Mouse (Mus musculus) megakaryocyte-erythroid progenitor cell, adult 5 weeks (primary cell): ENCODE measurements around the gene Prrt2. TPM values are rescaled to one million over a fixed set of nuclear protein-coding genes. Genes with fewer than 3 reads are reported as not detected.

Experiments
- polyA plus RNA-seq: library from polyadenylated mRNA; stranded (reverse); fragments of >175 nt; gene quantifications from 2 replicates; pipeline ENCODE4 v1.2.3, GENCODE M21; 2012

The Prrt2 gene
- 0.61 and 0.66 TPM in 2 replicates for polyA plus RNA-seq

GRCm38 (mm10) chr7:127020901-127021562, at the start of gene Prrt2, which contains the start of gene Gm42742:
Gene Prrt2, minus strand, starts transcription at chr7:127021211.
Gene Gm42742, minus strand, starts transcription at chr7:127021097.

DNA sequence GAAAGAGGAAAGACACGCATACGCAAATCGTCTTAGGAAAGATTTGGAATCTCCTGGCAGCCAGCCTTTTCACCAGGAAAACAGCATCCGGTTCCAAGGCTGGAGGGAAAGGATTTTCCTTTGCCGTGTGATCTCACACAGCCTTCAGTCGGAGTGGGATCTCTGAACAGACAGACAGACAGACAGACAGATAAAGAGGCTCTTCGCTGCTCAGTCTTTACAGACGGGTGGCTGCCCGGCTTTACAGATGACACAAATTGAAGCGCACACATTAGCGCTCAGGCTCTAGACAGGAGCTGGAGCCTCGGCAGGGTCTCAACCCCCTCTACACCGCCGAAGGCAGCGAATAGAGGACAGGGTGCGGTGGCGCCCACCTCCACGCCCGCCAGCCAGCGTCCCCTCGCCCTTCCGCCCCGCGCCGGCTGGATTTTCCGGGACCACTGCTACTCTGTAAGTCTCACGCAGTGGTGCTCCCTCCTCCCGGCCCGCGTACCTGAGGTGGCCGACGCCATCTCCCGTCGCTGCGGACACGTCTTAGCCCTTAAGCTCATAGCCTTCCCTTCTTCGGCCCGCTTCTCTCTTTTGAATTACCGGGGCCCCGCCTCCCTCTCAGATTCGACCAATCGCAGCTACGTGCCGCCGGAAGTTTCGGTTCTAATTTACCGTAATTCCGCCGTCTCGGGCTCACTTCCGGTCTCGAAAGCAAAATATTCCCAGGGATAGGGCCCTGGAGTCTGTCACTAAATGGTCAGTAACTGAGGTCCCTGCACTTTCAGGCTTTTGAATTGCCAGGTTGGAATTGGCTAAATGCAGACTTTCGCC, 21.1 kb upstream of the Prrt2 start, which contains the start of gene Kif22:
TSS of gene Kif22 (minus strand) at position 621 of the 822 bp plus-strand sequence.

DNA sequence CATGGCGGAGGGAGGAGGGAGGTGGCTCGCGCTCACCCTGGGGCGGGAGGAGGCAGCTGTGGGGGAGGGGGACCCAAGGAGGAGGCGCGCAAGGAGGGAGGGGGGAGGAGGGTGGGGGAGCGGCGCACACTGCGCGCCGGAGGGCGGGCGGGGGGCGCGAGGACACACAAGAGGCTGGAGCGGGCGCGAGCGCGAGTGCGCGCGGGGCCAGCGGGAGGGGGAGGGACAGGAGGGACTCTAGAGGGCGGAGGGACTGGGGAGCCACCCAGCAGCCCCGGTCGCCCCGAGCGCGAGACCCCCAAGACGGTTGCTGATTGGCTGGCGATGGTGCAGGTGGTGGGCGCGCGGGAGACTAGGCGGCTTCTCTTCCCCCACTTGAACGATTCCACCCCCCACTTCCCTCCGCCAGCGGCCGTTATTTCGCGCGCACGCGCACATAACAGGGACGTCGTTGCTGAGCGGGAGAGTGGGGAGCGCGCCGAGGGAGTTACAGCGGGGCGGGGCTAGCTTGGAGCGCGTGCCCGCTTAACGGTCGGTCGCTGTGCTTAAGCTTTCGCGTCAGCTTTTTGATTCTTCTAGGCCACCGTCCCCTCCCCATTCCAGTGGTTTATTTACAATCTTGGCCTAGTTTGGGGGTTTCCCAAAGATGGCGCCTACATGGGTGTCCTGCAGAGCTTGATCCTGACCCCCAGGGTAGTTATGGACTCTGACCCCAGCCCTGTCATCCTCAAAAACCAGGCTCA, 6.1 kb upstream of the Prrt2 start, which contains the start of gene Maz:
TSS of gene Maz (minus strand) at position 54 of the 743 bp plus-strand sequence.

DNA sequence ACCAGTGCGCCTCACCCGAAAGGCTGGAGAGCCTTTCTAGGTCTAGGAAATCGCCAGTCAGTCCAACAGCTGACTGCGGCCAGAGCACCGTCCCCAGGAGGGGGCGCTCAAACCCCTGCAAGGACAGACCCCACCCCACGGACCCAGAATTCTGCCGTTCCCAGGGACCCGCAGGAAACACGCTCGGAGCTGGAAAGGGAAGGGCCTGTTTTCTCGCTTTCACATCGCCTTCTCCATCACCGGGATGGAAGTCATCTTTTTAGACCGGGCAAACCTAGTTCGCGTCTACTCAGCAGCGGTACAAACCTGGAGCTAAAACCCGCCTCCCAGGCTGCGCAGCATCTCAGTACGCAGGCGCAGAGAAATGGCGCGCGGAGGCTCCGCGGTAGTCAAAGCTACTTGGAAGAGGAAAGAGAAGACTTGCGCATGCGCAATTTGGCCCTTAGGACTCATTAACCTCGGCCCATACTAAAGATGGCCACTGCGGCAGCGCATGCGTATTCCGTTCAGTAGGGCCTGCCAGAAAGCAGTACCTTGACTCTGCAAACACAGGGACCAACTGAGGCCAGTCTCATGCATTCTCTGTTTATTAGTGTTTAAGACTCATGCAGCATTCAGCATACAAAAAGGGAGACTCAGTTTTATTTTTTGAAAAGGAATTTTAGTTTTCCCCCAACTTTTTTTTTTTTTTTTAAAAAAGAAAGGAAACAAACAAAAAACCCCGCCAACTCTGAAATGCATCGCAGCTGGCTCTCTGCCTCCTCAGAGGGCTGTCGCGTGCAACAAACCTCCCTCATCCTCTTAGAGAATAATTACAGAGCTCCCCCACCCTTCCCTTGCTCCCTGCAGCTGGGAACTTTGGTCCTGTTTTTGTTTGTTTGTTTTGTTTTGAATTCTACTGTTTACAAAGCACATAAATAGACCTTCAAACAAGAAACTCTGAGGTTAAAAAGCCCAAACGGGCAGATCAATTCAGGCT, 3.8 kb downstream of the Prrt2 start, which contains the start of gene Pagr1a:
TSS of gene Pagr1a (minus strand) at position 382 of the 979 bp plus-strand sequence.

GRCm38 (mm10) chr7:127016481-127016485, 4.7 kb downstream of the Prrt2 start, which contains the start of gene Pagr1b:
Gene Pagr1b, minus strand, starts transcription at chr7:127016484.

GRCm38 (mm10) chr7:127014320-127014719, 6.7 kb downstream of the Prrt2 start, which contains the start of gene Mvp:
Gene Mvp, minus strand, starts transcription at chr7:127014621.

GRCm38 (mm10) chr7:126975950-126976866, 44.8 kb downstream of the Prrt2 start, which contains the start of gene Cdiptos:
Gene Cdiptos, minus strand, starts transcription at chr7:126976098.

GRCm38 (mm10) chr7:126975893-126975949, 45.3 kb downstream of the Prrt2 start, which contains the start of gene Cdipt:
Gene Cdipt, plus strand, starts transcription at chr7:126975914.

Other genes starting within 250 kb of the Prrt2 start
- gene Ypel3, start 244.3 kb downstream of the Prrt2 start, polyA plus RNA-seq, result 159 and 169 TPM in 2 replicates
- gene Tbx6, start 239.7 kb downstream of the Prrt2 start, polyA plus RNA-seq, result 1.5 and 2.0 TPM in 2 replicates
- gene Ppp4c, start 228.7 kb downstream of the Prrt2 start, polyA plus RNA-seq, result 163 and 164 TPM in 2 replicates
- gene Fam57b, start 223.5 kb downstream of the Prrt2 start, polyA plus RNA-seq, result 0.24 and 0.80 TPM in 2 replicates
- not detected in 2 replicates for gene 4930451I11Rik, start 189.6 kb downstream of the Prrt2 start, polyA plus RNA-seq
- gene Doc2a, start 173.8 kb downstream of the Prrt2 start, polyA plus RNA-seq, result 0.03 TPM in 1 of 2 replicates, not detected in the other
- gene Hirip3, start 159.2 kb downstream of the Prrt2 start, polyA plus RNA-seq, result 162 and 272 TPM in 2 replicates
- gene Ino80e, start 158.8 kb downstream of the Prrt2 start, polyA plus RNA-seq, result 655 and 810 TPM in 2 replicates
- 176 and 182 TPM in 2 replicates for gene Taok2, start 136.5 kb downstream of the Prrt2 start, polyA plus RNA-seq
- 46.0 and 48.8 TPM in 2 replicates for gene Tmem219, start 98.3 kb downstream of the Prrt2 start, polyA plus RNA-seq
- 24.7 and 27.7 TPM in 2 replicates for gene Kctd13, start 92.3 kb downstream of the Prrt2 start, polyA plus RNA-seq
- gene Asphd1, start 71.6 kb downstream of the Prrt2 start, polyA plus RNA-seq, result 0.35 TPM in 1 of 2 replicates, not detected in the other
- 1.5 and 2.1 TPM in 2 replicates for gene Sez6l2, start 70.6 kb downstream of the Prrt2 start, polyA plus RNA-seq
- gene Cdipt, start 45.3 kb downstream of the Prrt2 start, polyA plus RNA-seq, result 127 and 143 TPM in 2 replicates
- 0.74 and 0.75 TPM in 2 replicates for gene Cdiptos, start 45.1 kb downstream of the Prrt2 start, polyA plus RNA-seq
- 25.1 and 28.0 TPM in 2 replicates for gene Mvp, start 6.6 kb downstream of the Prrt2 start, polyA plus RNA-seq
- gene Pagr1b, start 4.7 kb downstream of the Prrt2 start, polyA plus RNA-seq, result 9.4 TPM in 1 of 2 replicates, not detected in the other
- 67.0 and 68.3 TPM in 2 replicates for gene Pagr1a, start 3.9 kb downstream of the Prrt2 start, polyA plus RNA-seq
- gene Gm42742, start 114 bp downstream of the Prrt2 start, polyA plus RNA-seq, result 146 and 149 TPM in 2 replicates
- 845 and 941 TPM in 2 replicates for gene Maz, start 5.8 kb upstream of the Prrt2 start, polyA plus RNA-seq
- 29.9 and 30.8 TPM in 2 replicates for gene Kif22, start 21.3 kb upstream of the Prrt2 start, polyA plus RNA-seq
- gene Zg16, start 66.1 kb upstream of the Prrt2 start, polyA plus RNA-seq, result 0.86 and 0.89 TPM in 2 replicates
- 106 and 120 TPM in 2 replicates for gene AI467606, start 70.1 kb upstream of the Prrt2 start, polyA plus RNA-seq
- 1.9 and 3.5 TPM in 2 replicates for gene Qprt, start 101.0 kb upstream of the Prrt2 start, polyA plus RNA-seq
- gene Spn, start 116.6 kb upstream of the Prrt2 start, polyA plus RNA-seq, result 137 and 157 TPM in 2 replicates
- 56.3 and 72.8 TPM in 2 replicates for gene Cd2bp2, start 174.8 kb upstream of the Prrt2 start, polyA plus RNA-seq
- 65.6 and 68.1 TPM in 2 replicates for gene Tbc1d10b, start 187.3 kb upstream of the Prrt2 start, polyA plus RNA-seq
- gene Mylpf, start 187.7 kb upstream of the Prrt2 start, polyA plus RNA-seq, result 1.6 and 3.1 TPM in 2 replicates
- gene Zfp553, start 211.8 kb upstream of the Prrt2 start, polyA plus RNA-seq, result 21.1 and 24.7 TPM in 2 replicates
- 148 and 225 TPM in 2 replicates for gene Sept1, start 211.9 kb upstream of the Prrt2 start, polyA plus RNA-seq
- 82.3 and 89.5 TPM in 2 replicates for gene Zfp771, start 223.1 kb upstream of the Prrt2 start, polyA plus RNA-seq
- gene Dctpp1, start 239.5 kb upstream of the Prrt2 start, polyA plus RNA-seq, result 154 and 169 TPM in 2 replicates